Mouse (Mus musculus) C2C12 (cell line): Measurements from ENCODE around the gene Enpp7.

Experiments
- CEBPB ChIP-seq: IDR thresholded peaks from one replicate; pipeline ENCODE4 v1.6.1; 2011; ENCODE audit warnings: low read depth, mild to moderate bottlenecking, control low read depth, moderate library complexity
- CTCF ChIP-seq: IDR thresholded peaks from one replicate; pipeline ENCODE4 v1.5.1; 2011; ENCODE audit not compliant: control insufficient read depth, insufficient read depth, insufficient read length
- MAX ChIP-seq: IDR thresholded peaks from one replicate; pipeline ENCODE4 v1.6.1; 2011; ENCODE audit warnings: mild to moderate bottlenecking, control low read depth
- MYOD1 ChIP-seq: IDR thresholded peaks from one replicate; pipeline ENCODE4 v1.6.1; 2011; ENCODE audit warnings: low read depth; ENCODE audit not compliant: control insufficient read depth, insufficient read length
- MYOG ChIP-seq: IDR thresholded peaks from one replicate; pipeline ENCODE4 v1.6.1; 2011; ENCODE audit not compliant: control insufficient read depth, insufficient read length; ENCODE audit errors: extremely low read depth

DNA sequence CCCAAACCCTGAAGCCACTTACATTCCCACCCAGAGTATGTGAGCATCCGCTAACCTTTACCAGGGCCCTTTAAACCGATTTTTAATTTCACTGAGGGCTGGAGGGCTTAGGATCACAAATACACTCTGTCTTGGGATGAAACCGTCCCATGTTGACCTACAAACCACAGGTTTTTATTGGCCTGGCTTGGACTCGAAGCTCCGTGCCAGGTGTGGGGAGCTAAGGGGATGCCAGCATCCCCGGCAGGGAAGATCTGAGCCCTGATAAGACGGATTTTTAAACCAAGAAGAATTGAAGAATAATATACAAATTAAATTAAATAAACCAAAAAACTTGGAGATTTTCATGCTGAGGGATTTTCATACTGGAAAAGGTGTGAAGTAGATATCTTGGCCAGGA, 26.5 kb downstream of the Enpp7 start:
- no peak for TF ChIP-seq CTCF
- no peak for TF ChIP-seq MYOD1
- TF ChIP-seq MYOG: no peak
- no peak for TF ChIP-seq MAX
- no peak for TF ChIP-seq CEBPB
